Mouse (Mus musculus): ENCODE results near the gene Ear14. TPM values are rescaled to one million over a fixed set of nuclear protein-coding genes. Genes with fewer than 3 reads are reported as not detected.
"Not testable (repeated sequence)": the region's sequence is repeated elsewhere in the genome, so short reads cannot be mapped to it uniquely, and the experiment has no call there.

Ear14 gene
- polyA plus RNA-seq, 1 experiment from 2014 or later = not detected

GRCm38 (mm10) chr14:51195681-51196080 is 7.5 kb upstream of the Ear14 start:
- Histone ChIP-seq H3K9me3 (replicated peaks) (no peaks in the 10 kb centered on the region), H3K9ac (no peak overlapping the region), H3K4me1 (no peaks in the 10 kb centered on the region), H3K4me3 (no peak overlapping the region), H3K27ac (no peak overlapping the region), H3K36me3 (ENCODE audit: poor library complexity, severe bottlenecking) (no peaks in the 10 kb centered on the region), H3K4me2 (no peak overlapping the region), H3K27me3 (no peaks in the 10 kb centered on the region)
- WGBS = 96% methylated on average over 4 of the region's 4 CpGs
- ATAC-seq = no peak

- H3K27ac ChIP-seq = no peak within 1 kb of the TSS
- H3K4me1 ChIP-seq = no peaks in the 10 kb centered on the region
- H3K4me3 ChIP-seq = no peak within 1 kb of the TSS
- WGBS = 85% methylated on average over 5 of the region's 5 CpGs
- H3K4me2 ChIP-seq = no peak within 1 kb of the TSS
- H3K9me3 ChIP-seq (replicated peaks) = no peaks in the 10 kb centered on the region
- no peak within 1 kb of the TSS for H3K9ac ChIP-seq
- H3K27me3 ChIP-seq = no peaks in the 10 kb centered on the region
- H3K36me3 ChIP-seq (ENCODE audit: poor library complexity, severe bottlenecking) = no peaks in the 10 kb centered on the region
- no peak for ATAC-seq
Observed at GRCm38 (mm10) chr14:51199098-51200023, 3.8 kb upstream of the Ear14 start, which contains the start of gene Ang2. Gene Ang2, minus strand, starts transcription at chr14:51199148.

- ATAC-seq = no peak
- Histone ChIP-seq H3K9ac (no peak overlapping the region), H3K4me2 (no peak overlapping the region), H3K4me3 (no peak overlapping the region), H3K4me1 (no peaks in the 10 kb centered on the region), H3K36me3 (ENCODE audit: poor library complexity, severe bottlenecking) (no peaks in the 10 kb centered on the region), H3K9me3 (replicated peaks) (no peaks in the 10 kb centered on the region), H3K27me3 (no peaks in the 10 kb centered on the region), H3K27ac (no peak overlapping the region)
- 97% methylated on average over 2 of the region's 2 CpGs for WGBS
Observed at GRCm38 (mm10) chr14:51200054-51200453, 3.1 kb upstream of the Ear14 start.

GRCm38 (mm10) chr14:51200466-51200865 is 2.7 kb upstream of the Ear14 start:
- no peak for ATAC-seq
- H3K27ac ChIP-seq = no peak overlapping the region
- no peaks in the 10 kb centered on the region for H3K9me3 ChIP-seq (replicated peaks)
- H3K4me1 ChIP-seq = no peaks in the 10 kb centered on the region
- 96% methylated on average over 2 of the region's 2 CpGs for WGBS
- no peak overlapping the region for H3K9ac ChIP-seq
- no peak overlapping the region for H3K4me2 ChIP-seq
- H3K36me3 ChIP-seq (ENCODE audit: poor library complexity, severe bottlenecking) = no peaks in the 10 kb centered on the region
- no peaks in the 10 kb centered on the region for H3K27me3 ChIP-seq
- H3K4me3 ChIP-seq = no peak overlapping the region

- not testable (repeated sequence) for H3K27me3 ChIP-seq; H3K9me3 ChIP-seq (replicated peaks); H3K4me3 ChIP-seq; H3K36me3 ChIP-seq (ENCODE audit: poor library complexity, severe bottlenecking); H3K4me2 ChIP-seq; H3K9ac ChIP-seq; H3K27ac ChIP-seq; H3K4me1 ChIP-seq; ATAC-seq
- WGBS = 95% methylated on average over 3 of the region's 3 CpGs
Observed at GRCm38 (mm10) chr14:51220075-51220474, 16.9 kb downstream of the Ear14 start.

GRCm38 (mm10) chr14:51229657-51230056 is 26.5 kb downstream of the Ear14 start:
- H3K9me3 ChIP-seq (replicated peaks); H3K9ac ChIP-seq; H3K27me3 ChIP-seq; H3K4me3 ChIP-seq; H3K36me3 ChIP-seq (ENCODE audit: poor library complexity, severe bottlenecking); H3K4me1 ChIP-seq; ATAC-seq; H3K27ac ChIP-seq; H3K4me2 ChIP-seq: not testable (repeated sequence)
- 64% methylated on average over 4 of the region's 4 CpGs for WGBS

GRCm38 (mm10) chr14:51237488-51237887 is 34.3 kb downstream of the Ear14 start:
- H3K27me3 ChIP-seq; H3K9ac ChIP-seq; H3K36me3 ChIP-seq (ENCODE audit: poor library complexity, severe bottlenecking); ATAC-seq; H3K9me3 ChIP-seq (replicated peaks); H3K4me2 ChIP-seq; H3K4me1 ChIP-seq; H3K4me3 ChIP-seq; H3K27ac ChIP-seq: not testable (repeated sequence)
- 69% methylated on average over 1 of the region's 1 CpGs for WGBS

GRCm38 (mm10) chr14:51240899-51241298 is 37.7 kb downstream of the Ear14 start:
- no peaks in the 10 kb centered on the region for H3K9me3 ChIP-seq (replicated peaks)
- no peak overlapping the region for H3K27ac ChIP-seq
- H3K4me1 ChIP-seq = no peaks in the 10 kb centered on the region
- H3K4me2 ChIP-seq = no peak overlapping the region
- H3K27me3 ChIP-seq = no peaks in the 10 kb centered on the region
- ATAC-seq = no peak
- H3K36me3 ChIP-seq (ENCODE audit: poor library complexity, severe bottlenecking) = no peaks in the 10 kb centered on the region
- no peak overlapping the region for H3K9ac ChIP-seq
- no peak overlapping the region for H3K4me3 ChIP-seq

GRCm38 (mm10) chr14:51247736-51248135 is 44.5 kb downstream of the Ear14 start:
- Histone ChIP-seq H3K36me3 (ENCODE audit: poor library complexity, severe bottlenecking) (no peaks in the 10 kb centered on the region), H3K27ac (no peak overlapping the region), H3K4me1 (no peaks in the 10 kb centered on the region), H3K4me2 (no peak overlapping the region), H3K27me3 (no peaks in the 10 kb centered on the region), H3K9ac (no peak overlapping the region), H3K9me3 (replicated peaks) (no peaks in the 10 kb centered on the region), H3K4me3 (no peak overlapping the region)
- WGBS = 88% methylated on average over 1 of the region's 1 CpGs
- no peak for ATAC-seq

- no peak overlapping the region for H3K9ac ChIP-seq
- WGBS = 81% methylated on average over 3 of the region's 3 CpGs
- no peaks in the 10 kb centered on the region for H3K9me3 ChIP-seq (replicated peaks)
- H3K36me3 ChIP-seq (ENCODE audit: poor library complexity, severe bottlenecking) = no peaks in the 10 kb centered on the region
- no peaks in the 10 kb centered on the region for H3K27me3 ChIP-seq
- no peak overlapping the region for H3K4me2 ChIP-seq
- no peak overlapping the region for H3K4me3 ChIP-seq
- H3K27ac ChIP-seq = no peak overlapping the region
- ATAC-seq = no peak
- no peaks in the 10 kb centered on the region for H3K4me1 ChIP-seq
Observed at GRCm38 (mm10) chr14:51250348-51250747, 47.2 kb downstream of the Ear14 start.

GRCm38 (mm10) chr14:51252206-51252605 is 49.0 kb downstream of the Ear14 start:
- not testable (repeated sequence) for H3K4me2 ChIP-seq; H3K9me3 ChIP-seq (replicated peaks); H3K4me1 ChIP-seq; H3K4me3 ChIP-seq; H3K27ac ChIP-seq; H3K9ac ChIP-seq; H3K27me3 ChIP-seq; H3K36me3 ChIP-seq (ENCODE audit: poor library complexity, severe bottlenecking); ATAC-seq

- H3K9me3 ChIP-seq (replicated peaks) = no peaks in the 10 kb centered on the region
- H3K27me3 ChIP-seq = no peaks in the 10 kb centered on the region
- no peak for ATAC-seq
- WGBS = 100% methylated on average over 1 of the region's 1 CpGs
- H3K4me3 ChIP-seq = no peak overlapping the region
- H3K4me2 ChIP-seq = no peak overlapping the region
- no peaks in the 10 kb centered on the region for H3K4me1 ChIP-seq
- H3K27ac ChIP-seq = no peak overlapping the region
- H3K9ac ChIP-seq = no peak overlapping the region
- no peaks in the 10 kb centered on the region for H3K36me3 ChIP-seq (ENCODE audit: poor library complexity, severe bottlenecking)
Observed at GRCm38 (mm10) chr14:51253569-51253968, 50.4 kb downstream of the Ear14 start.

Data from forebrain, embryonic 13.5 days (tissue).